Mouse (Mus musculus) C2C12 (cell line): ENCODE measurements around the gene Efcab9.

Source experiments
- CEBPB ChIP-seq: IDR thresholded peaks from one replicate; pipeline ENCODE4 v1.6.1; 2011; ENCODE audit warnings: low read depth, mild to moderate bottlenecking, control low read depth, moderate library complexity
- CTCF ChIP-seq: IDR thresholded peaks from one replicate; pipeline ENCODE4 v1.5.1; 2011; ENCODE audit not compliant: control insufficient read depth, insufficient read depth, insufficient read length
- MAX ChIP-seq: IDR thresholded peaks from one replicate; pipeline ENCODE4 v1.6.1; 2011; ENCODE audit warnings: mild to moderate bottlenecking, control low read depth
- MYOG ChIP-seq: IDR thresholded peaks from one replicate; pipeline ENCODE4 v1.6.1; 2011; ENCODE audit not compliant: control insufficient read depth, insufficient read length; ENCODE audit errors: extremely low read depth
- USF1 ChIP-seq: IDR thresholded peaks from one replicate; pipeline ENCODE4 v1.6.1; 2011; ENCODE audit warnings: low read depth, mild to moderate bottlenecking, control low read depth, moderate library complexity

DNA sequence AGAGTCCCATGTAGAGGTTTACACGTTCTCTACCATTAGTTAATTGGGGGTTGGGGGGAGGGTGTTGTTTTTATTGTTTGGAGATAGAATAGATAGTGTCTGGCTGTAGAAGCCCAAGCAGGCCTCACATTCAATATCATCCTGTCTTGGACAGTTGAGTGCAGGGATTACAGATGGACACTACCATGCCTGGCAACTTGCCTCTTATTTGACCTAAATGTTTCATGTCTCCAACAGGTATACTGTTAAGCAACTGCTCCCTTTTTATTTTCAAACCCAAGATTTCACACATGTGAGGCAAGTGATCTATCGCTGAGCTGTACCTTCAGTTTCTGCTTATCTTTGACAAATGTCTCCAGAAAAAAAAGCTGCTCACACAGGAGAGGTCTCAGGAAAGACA is 50.4 kb downstream of the Efcab9 start:
- no peak for TF ChIP-seq CTCF
- no peak for TF ChIP-seq MYOG
- no peak for TF ChIP-seq MAX
- no peak for TF ChIP-seq USF1
- TF ChIP-seq CEBPB: no peak
